21 mouse cellular contexts compared by ENCODE assay signal in genomic region chr2:30448371-30448770, GRCm38 (mm10). TPM values are rescaled to one million over a fixed set of nuclear protein-coding genes. Genes with fewer than 3 reads are reported as not detected.
A peak's percentile ranks its signal among the peaks of the same experiment; 100 is the strongest.
DNase-seq lines count a peak whose midpoint lies in the region; ATAC-seq and TF ChIP-seq lines count a peak whose summit lies in the region.
"Had no signal": no experiment of that assay in that cellular context is flagged by ENCODE, and none has a peak within 500 bp of the region (broad histone marks: within the 10 kb centered on the region; RNA-seq: fewer than 3 reads in every experiment).

No protein-coding gene starts in this region.

- H3K4me1 ChIP-seq in heart, postnatal 0 days (ENCODE audit: control insufficient read depth, insufficient read depth): peaks cover 32% of the 10 kb centered on the region
- peaks cover 43% of the 10 kb centered on the region for H3K4me1 ChIP-seq in brown adipose tissue, adult 24 weeks (ENCODE audit: control insufficient read depth, insufficient read depth, insufficient read length, low read length)

- no peaks in the 10 kb centered on the region for H3K27me3 ChIP-seq in heart, postnatal 0 days (ENCODE audit: control insufficient read depth, insufficient read depth, low read length)
- H3K27me3 ChIP-seq: liver, embryonic 12.5 days; neural tube, embryonic 15.5 days had no signal

- no peak for TF ChIP-seq EP300 in heart, postnatal 0 days (IDR thresholded peaks at IDR 0.05; ENCODE audit: low read depth)

- no peaks in the 10 kb centered on the region for H3K9me3 ChIP-seq in heart, postnatal 0 days (replicated peaks; ENCODE audit: control insufficient read depth, low read length)
- H3K9me3 ChIP-seq: neural tube, embryonic 15.5 days had no signal

- DNase-seq in heart, adult 11 months: peak; percentile 95
- DNase-seq in heart, postnatal 4 days: no peak
- no peak for DNase-seq in heart, postnatal 0 days (ENCODE audit: low spot score)
- DNase-seq in heart, postnatal 14 days: no peak
- DNase-seq in layer of hippocampus, adult 2 months (ENCODE audit: low spot score in 2 of 2): no peak
- DNase-seq in layer of hippocampus, postnatal 36 days: no peak
- no peak for DNase-seq in right cerebral cortex, adult 2 months (ENCODE audit: low spot score in 2 of 2)
- DNase-seq: adrenal gland, postnatal 25 days; cerebellum, postnatal 10 days; gastrocnemius, postnatal 14 days; kidney, adult 8-10 months; lung, adult 18-20 months; thymus, adult 2 months had no signal

- H3K36me3 ChIP-seq in heart, postnatal 0 days (replicated peaks; ENCODE audit: control insufficient read depth, insufficient read depth, low read length): peaks cover 44% of the 10 kb centered on the region

- H3K4me2 ChIP-seq in heart, postnatal 0 days (ENCODE audit: low read depth, low read length): no peak overlapping the region
- H3K4me2 ChIP-seq: hindbrain, embryonic 14.5 days; liver, embryonic 12.5 days; midbrain, embryonic 11.5 days; neural tube, embryonic 15.5 days had no signal

- no peak overlapping the region for H3K4me3 ChIP-seq in heart, postnatal 0 days (ENCODE audit: low read depth, low read length)
- no peak overlapping the region for H3K4me3 ChIP-seq in layer of hippocampus, adult 2 months
- no peak overlapping the region for H3K4me3 ChIP-seq in brown adipose tissue, adult 24 weeks (ENCODE audit: insufficient read depth, low read depth, low read length)
- H3K4me3 ChIP-seq: forebrain, embryonic 10.5 days; liver, embryonic 12.5 days; neural tube, embryonic 15.5 days had no signal

- no peak for ATAC-seq in heart, postnatal 0 days (ENCODE audit: insufficient read depth, low read depth)
- ATAC-seq: forebrain, embryonic 16.5 days; inflammation-experienced regulatory T-cells, adult 6 months; liver, embryonic 12.5 days had no signal

- H3K9ac ChIP-seq in heart, postnatal 0 days (replicated peaks; ENCODE audit: low read depth, low read length): no peak overlapping the region
- H3K9ac ChIP-seq: hindbrain, embryonic 14.5 days; liver, embryonic 12.5 days; neural tube, embryonic 15.5 days had no signal

- TF ChIP-seq CTCF in heart, postnatal 0 days (IDR thresholded peaks at IDR 0.05; ENCODE audit: low read depth): no peak
- no peak for TF ChIP-seq CTCF in layer of hippocampus, adult 2 months (conservative IDR thresholded peaks at IDR 0.05)

- intact Hi-C loops in heart, postnatal 14 days (cut with DNase I): no loop called here

- H3K27ac ChIP-seq in heart, postnatal 0 days (ENCODE audit: low read depth): peak overlapping the region; percentile 74
- peak overlapping the region; percentile 80; the same call in 1 of the 2 replicates for H3K27ac ChIP-seq in layer of hippocampus, adult 2 months
- peak overlapping the region; percentile 94 for H3K27ac ChIP-seq in brown adipose tissue, adult 24 weeks (replicated peaks; ENCODE audit: low read depth, low read length)
- H3K27ac ChIP-seq: hindbrain, embryonic 14.5 days; neural tube, embryonic 15.5 days had no signal

- WGBS in heart, postnatal 0 days: 72% methylated on average over 7 of the region's 7 CpGs

RNA-seq across cellular contexts. Expression of gene Ier5l, which starts 25.6 kb away (rescaled TPM):
- 10 to 100 TPM; 10.7 to 12.1 TPM for total RNA-seq in heart, postnatal 4 days (2021)
- total RNA-seq in heart, postnatal 0 days (2014; rRNA removed; ENCODE audit: low replicate concordance): 12.4 and 12.5 TPM in 2 replicates
- 0.94 and 1.2 TPM in 2 replicates for polyA plus RNA-seq in heart, postnatal 0 days (2015; fragmentation: Nextera tagmentation; extraction: Ambion mirVana)
- total RNA-seq in heart, postnatal 14 days (2021): 1 to 10 TPM; 5.8 to 6.3 TPM
- total RNA-seq in layer of hippocampus, adult 2 months (2021): 10 to 100 TPM; 12.2 to 13.1 TPM
- total RNA-seq in layer of hippocampus, postnatal 36 days (2021): 10 to 100 TPM; 10.4 to 12.7 TPM
- polyA plus RNA-seq in brown adipose tissue, adult 24 weeks (2012; ENCODE audit: insufficient read depth, insufficient read length, missing spikeins): 2.5 and 3.5 TPM in 2 replicates
- polyA plus RNA-seq: inflammation-experienced regulatory T-cells, adult 6 months had no signal

RNA-seq across cellular contexts. Expression of gene Ptpa, which starts 32.5 kb away (rescaled TPM):
- 100 to 1,000 TPM; 139 TPM for total RNA-seq in heart, postnatal 4 days (2021)
- total RNA-seq in heart, postnatal 0 days (2014; rRNA removed; ENCODE audit: low replicate concordance): 109 and 112 TPM in 2 replicates
- polyA plus RNA-seq in heart, postnatal 0 days (2015; fragmentation: Nextera tagmentation; extraction: Ambion mirVana): 92.4 TPM in 2 replicates
- 100 to 1,000 TPM in 1 of 2 experiments, 10 to 100 TPM in 1; 99.1 to 109 TPM for total RNA-seq in heart, postnatal 14 days (2021)
- total RNA-seq in layer of hippocampus, adult 2 months (2021): 100 to 1,000 TPM; 152 to 168 TPM
- 100 to 1,000 TPM; 166 to 168 TPM for total RNA-seq in layer of hippocampus, postnatal 36 days (2021)
- polyA plus RNA-seq in brown adipose tissue, adult 24 weeks (2012; ENCODE audit: insufficient read depth, insufficient read length, missing spikeins): 83.8 and 94.3 TPM in 2 replicates

RNA-seq across cellular contexts. Expression of gene Crat, which starts 32.8 kb away (rescaled TPM):
- total RNA-seq in heart, postnatal 4 days (2021): 100 to 1,000 TPM; 379 to 401 TPM
- total RNA-seq in heart, postnatal 0 days (2014; rRNA removed; ENCODE audit: low replicate concordance): 351 and 413 TPM in 2 replicates
- polyA plus RNA-seq in heart, postnatal 0 days (2015; fragmentation: Nextera tagmentation; extraction: Ambion mirVana): 263 and 266 TPM in 2 replicates
- total RNA-seq in heart, postnatal 14 days (2021): 100 to 1,000 TPM; 441 to 477 TPM
- total RNA-seq in layer of hippocampus, adult 2 months (2021): 10 to 100 TPM; 50.9 to 51.6 TPM
- 10 to 100 TPM; 42.5 to 46.1 TPM for total RNA-seq in layer of hippocampus, postnatal 36 days (2021)
- 378 and 560 TPM in 2 replicates for polyA plus RNA-seq in brown adipose tissue, adult 24 weeks (2012; ENCODE audit: insufficient read depth, insufficient read length, missing spikeins)

RNA-seq across cellular contexts. Expression of gene Dolpp1, which starts 56.3 kb away (rescaled TPM):
- 10 to 100 TPM; 14.2 to 14.6 TPM for total RNA-seq in heart, postnatal 4 days (2021)
- total RNA-seq in heart, postnatal 0 days (2014; rRNA removed; ENCODE audit: low replicate concordance): 40.6 and 56.4 TPM in 2 replicates
- polyA plus RNA-seq in heart, postnatal 0 days (2015; fragmentation: Nextera tagmentation; extraction: Ambion mirVana): 14.4 and 15.0 TPM in 2 replicates
- 10 to 100 TPM; 11.4 to 12.1 TPM for total RNA-seq in heart, postnatal 14 days (2021)
- total RNA-seq in layer of hippocampus, adult 2 months (2021): 10 to 100 TPM; 22.8 to 24.0 TPM
- total RNA-seq in layer of hippocampus, postnatal 36 days (2021): 10 to 100 TPM; 26.8 to 28.6 TPM
- polyA plus RNA-seq in brown adipose tissue, adult 24 weeks (2012; ENCODE audit: insufficient read depth, insufficient read length, missing spikeins): 10.4 and 13.8 TPM in 2 replicates
